Mouse (Mus musculus) liver, embryonic 11.5 days (tissue): Measurements from ENCODE around the gene Cir1. TPM values are rescaled to one million over a fixed set of nuclear protein-coding genes. Genes with fewer than 3 reads are reported as not detected.

ENCODE experiments used
- ATAC-seq: fragments of 200-750 bp; cut with Nextera tagmentation; replicated peaks from 2 replicates; pipeline ENCODE4 v1.8.0; 2017; ENCODE audit warnings: moderate number of reproducible peaks, mild to moderate bottlenecking, moderate TSS enrichment, moderate library complexity; ENCODE audit not compliant: low FRiP score
- DNase-seq: peaks from one replicate; pipeline ENCODE4 v3.0.0-alpha.2; 2017; ENCODE audit warnings: low spot score
- H3K27ac ChIP-seq: fragments of 300-500 bp; sonication (generic); 2 replicates; pipeline ENCODE4 v1.5.1; 2014; ENCODE audit warnings: mild to moderate bottlenecking, low read depth, low read length, control low read depth
- H3K27me3 ChIP-seq: fragments of 300-500 bp; sonication (generic); replicated peaks from 2 replicates; pipeline ENCODE4 v1.6.1; 2014; ENCODE audit warnings: low read length, mixed read lengths; ENCODE audit not compliant: control insufficient read depth, insufficient read depth
- H3K36me3 ChIP-seq: fragments of 300-500 bp; sonication (generic); 2 replicates; pipeline ENCODE4 v1.6.1; 2014; ENCODE audit warnings: mild to moderate bottlenecking, low read length, moderate library complexity, mixed read lengths; ENCODE audit not compliant: control insufficient read depth, insufficient read depth
- H3K4me1 ChIP-seq: fragments of 300-500 bp; sonication (generic); replicated peaks from 2 replicates; pipeline ENCODE4 v1.6.1; 2014; ENCODE audit warnings: low read length, mixed read lengths; ENCODE audit not compliant: control insufficient read depth, insufficient read depth
- H3K4me2 ChIP-seq: fragments of 300-500 bp; sonication (generic); 2 replicates; pipeline ENCODE4 v1.6.1; 2014; ENCODE audit warnings: mild to moderate bottlenecking, control low read depth, moderate library complexity
- H3K4me3 ChIP-seq: fragments of 300-500 bp; sonication (generic); 2 replicates; pipeline ENCODE4 v1.5.1; 2014; ENCODE audit warnings: low read depth, low read length, control low read depth
- H3K9ac ChIP-seq: fragments of 300-500 bp; sonication (generic); 2 replicates; pipeline ENCODE4 v1.6.1; 2014; ENCODE audit warnings: low read depth, low read length, control low read depth
- H3K9me3 ChIP-seq: fragments of 300-500 bp; sonication (generic); 2 replicates; pipeline ENCODE4 v1.6.1; 2016; ENCODE audit warnings: low read length, inconsistent platforms, mixed read lengths; ENCODE audit not compliant: control insufficient read depth
- WGBS: fragments of 180-500 bp; shearing (Covaris S2); extraction: QIAGEN DNeasy Blood & Tissue Kit; methylation state at CpG from one replicate; pipeline ENCODE4 v1.1.7; 2014; 5-methylcytosine and 5-hydroxymethylcytosine counted together
- polyA plus RNA-seq: library from polyadenylated mRNA; unstranded; fragments of >200 nt; fragmentation: Nextera tagmentation; extraction: Ambion mirVana; gene quantifications from 2 replicates; pipeline ENCODE4 v1.2.1, GENCODE M21; 2014

Cir1 gene
- polyA plus RNA-seq, 1 experiment from 2014 or later, result 22.1 TPM

GRCm38 (mm10) chr2:73272351-73273248 is 39.9 kb downstream of the Cir1 start:
- H3K4me1 ChIP-seq, result peaks cover 23% of the 10 kb centered on the region
- H3K4me3 ChIP-seq, result peak overlapping the region; percentile 49
- WGBS, result under 1% methylated on average over 55 of the region's 55 CpGs
- no peaks in the 10 kb centered on the region for H3K36me3 ChIP-seq
- H3K27ac ChIP-seq, result no peak overlapping the region
- peak overlapping the region; percentile 77 for H3K4me2 ChIP-seq
- peaks cover 93% of the 10 kb centered on the region for H3K27me3 ChIP-seq
- ATAC-seq (no peak), DNase-seq (peak; percentile 63)
- H3K9ac ChIP-seq, result 0 out of 2 replicates have a peak overlapping the region, but pooled peaks have one; percentile 25
- H3K9me3 ChIP-seq, result no peaks in the 10 kb centered on the region

GRCm38 (mm10) chr2:73271459-73272161 is 40.9 kb downstream of the Cir1 start, which contains the start of gene Sp9:
Sp9 (plus strand) TSS chr2:73271925.
- DNase-seq, result peak; percentile 64
- no peak within 1 kb of the TSS for H3K27ac ChIP-seq
- H3K4me1 ChIP-seq, result peaks cover 23% of the 10 kb centered on the region
- H3K4me3 ChIP-seq, result peak within 1 kb of the TSS; percentile 49
- H3K4me2 ChIP-seq, result peak within 1 kb of the TSS; percentile 77
- H3K9me3 ChIP-seq, result no peaks in the 10 kb centered on the region
- no peak within 1 kb of the TSS for H3K9ac ChIP-seq
- H3K27me3 ChIP-seq, result peaks cover 92% of the 10 kb centered on the region
- H3K36me3 ChIP-seq, result no peaks in the 10 kb centered on the region
- peak; percentile 49; the same call in 1 of the 2 replicates for ATAC-seq
- under 1% methylated on average over 48 of the region's 48 CpGs for WGBS

- WGBS, result 1% methylated on average over 38 of the region's 38 CpGs
- ATAC-seq, result no peak
- Histone ChIP-seq H3K4me3 (peak overlapping the region; percentile 14; the same call in 1 of the 2 replicates), H3K9me3 (no peaks in the 10 kb centered on the region), H3K4me2 (peak overlapping the region; percentile 77), H3K4me1 (peaks cover 23% of the 10 kb centered on the region), H3K36me3 (no peaks in the 10 kb centered on the region), H3K27me3 (peaks cover 92% of the 10 kb centered on the region), H3K9ac (no peak overlapping the region), H3K27ac (no peak overlapping the region)
- DNase-seq, result peak; percentile 61
Observed at GRCm38 (mm10) chr2:73270593-73271458, 41.7 kb downstream of the Cir1 start.

GRCm38 (mm10) chr2:73270071-73270592 is 42.4 kb downstream of the Cir1 start:
- no peak for ATAC-seq
- H3K4me1 ChIP-seq, result peaks cover 23% of the 10 kb centered on the region
- no peak overlapping the region for H3K9ac ChIP-seq
- no peak overlapping the region for H3K4me3 ChIP-seq
- no peak overlapping the region for H3K27ac ChIP-seq
- no peak for DNase-seq
- H3K9me3 ChIP-seq, result no peaks in the 10 kb centered on the region
- H3K36me3 ChIP-seq, result no peaks in the 10 kb centered on the region
- no peak overlapping the region for H3K4me2 ChIP-seq
- peaks cover 95% of the 10 kb centered on the region for H3K27me3 ChIP-seq
- WGBS, result under 1% methylated on average over 14 of the region's 14 CpGs

- Histone ChIP-seq H3K4me2 (no peak overlapping the region), H3K9me3 (no peaks in the 10 kb centered on the region), H3K27me3 (peaks cover 98% of the 10 kb centered on the region), H3K36me3 (no peaks in the 10 kb centered on the region), H3K4me1 (peaks cover 25% of the 10 kb centered on the region), H3K27ac (no peak overlapping the region), H3K4me3 (no peak overlapping the region), H3K9ac (no peak overlapping the region)
- no peak for DNase-seq
- 1% methylated on average over 17 of the region's 17 CpGs for WGBS
- no peak for ATAC-seq
Observed at GRCm38 (mm10) chr2:73269666-73270065, 42.8 kb downstream of the Cir1 start.

GRCm38 (mm10) chr2:73268836-73269395 is 43.6 kb downstream of the Cir1 start:
- Histone ChIP-seq H3K27me3 (peaks cover 98% of the 10 kb centered on the region), H3K36me3 (no peaks in the 10 kb centered on the region), H3K4me1 (peaks cover 28% of the 10 kb centered on the region), H3K4me3 (no peak overlapping the region), H3K27ac (no peak overlapping the region), H3K9me3 (no peaks in the 10 kb centered on the region), H3K4me2 (no peak overlapping the region), H3K9ac (no peak overlapping the region)
- WGBS, result 7% methylated on average over 8 of the region's 8 CpGs
- ATAC-seq, result no peak
- DNase-seq, result no peak

- peaks cover 98% of the 10 kb centered on the region for H3K27me3 ChIP-seq
Observed at GRCm38 (mm10) chr2:73268281-73268680, 44.2 kb downstream of the Cir1 start.

GRCm38 (mm10) chr2:73267818-73268217 is 44.7 kb downstream of the Cir1 start:
- DNase-seq (no peak), ATAC-seq (no peak)
- 2% methylated on average over 4 of the region's 4 CpGs for WGBS
- Histone ChIP-seq H3K27ac (no peak overlapping the region), H3K4me1 (peaks cover 18% of the 10 kb centered on the region), H3K36me3 (no peaks in the 10 kb centered on the region), H3K4me3 (no peak overlapping the region), H3K9ac (no peak overlapping the region), H3K4me2 (no peak overlapping the region), H3K27me3 (peaks cover 98% of the 10 kb centered on the region), H3K9me3 (no peaks in the 10 kb centered on the region)

More at GRCm38 (mm10) chr2:73268281-73268680, 44.2 kb downstream of the Cir1 start:
- no peak for ATAC-seq
- H3K36me3 ChIP-seq, result no peaks in the 10 kb centered on the region
- DNase-seq, result no peak
- H3K9me3 ChIP-seq, result no peaks in the 10 kb centered on the region
- H3K4me2 ChIP-seq, result no peak overlapping the region
- no peak overlapping the region for H3K4me3 ChIP-seq
- H3K9ac ChIP-seq, result no peak overlapping the region
- H3K4me1 ChIP-seq, result peaks cover 22% of the 10 kb centered on the region
- no peak overlapping the region for H3K27ac ChIP-seq
- WGBS, result 3% methylated on average over 12 of the region's 12 CpGs
